Mouse (Mus musculus): Measurements from ENCODE around the gene Sntg2.

Gene Sntg2

DNA sequence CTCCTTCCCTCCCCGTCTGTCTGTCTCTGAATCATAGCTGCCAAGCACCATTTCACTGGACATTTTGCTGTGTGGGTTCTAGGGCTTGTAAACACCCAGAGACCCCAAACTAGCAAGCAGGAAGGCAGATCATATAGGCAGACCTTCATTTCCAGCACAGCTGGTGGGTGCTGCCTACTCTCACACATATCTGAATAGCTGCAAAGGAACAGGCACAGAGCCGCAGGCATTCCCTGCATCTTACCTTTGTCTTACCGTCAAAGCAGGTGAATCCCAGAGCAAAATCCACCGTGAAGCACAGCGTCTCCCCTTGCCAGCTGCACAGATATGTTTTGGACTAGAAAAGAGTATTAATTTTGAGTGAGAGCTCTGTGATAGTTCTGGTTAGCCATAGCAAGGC is 172.1 kb downstream of the Sntg2 start:
- no peak for DNase-seq (ENCODE audit: low spot score)

- no peak for DNase-seq (ENCODE audit: low spot score)
Observed at GRCm38 (mm10) chr12:30200621-30201020, 172.6 kb downstream of the Sntg2 start.

DNA sequence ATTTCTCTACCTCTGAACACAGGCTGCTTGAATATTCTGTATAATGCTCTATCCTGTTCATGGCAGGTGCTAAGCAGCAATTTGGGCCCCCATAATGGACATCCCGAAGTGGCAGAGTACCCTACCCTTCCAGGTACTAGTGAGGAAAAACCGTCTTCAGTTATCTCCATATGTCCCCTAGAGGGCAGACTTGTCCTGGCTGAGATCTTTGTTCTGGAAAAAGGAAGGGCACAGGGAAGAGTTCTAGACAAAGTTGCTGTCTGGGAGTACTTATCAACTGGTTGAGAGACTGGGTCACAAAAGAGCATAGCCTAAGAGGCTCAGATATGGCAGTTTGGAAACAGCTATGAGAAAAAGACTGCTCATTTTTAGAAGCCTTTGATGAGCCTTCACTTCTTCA is 173.4 kb downstream of the Sntg2 start:
- DNase-seq (ENCODE audit: low spot score), result no peak

- no peak for DNase-seq (ENCODE audit: low spot score)
Observed at GRCm38 (mm10) chr12:30198250-30198649, 174.9 kb downstream of the Sntg2 start.

- no peak for DNase-seq (ENCODE audit: low spot score)
Observed at GRCm38 (mm10) chr12:30181721-30182120, 191.5 kb downstream of the Sntg2 start.

DNA sequence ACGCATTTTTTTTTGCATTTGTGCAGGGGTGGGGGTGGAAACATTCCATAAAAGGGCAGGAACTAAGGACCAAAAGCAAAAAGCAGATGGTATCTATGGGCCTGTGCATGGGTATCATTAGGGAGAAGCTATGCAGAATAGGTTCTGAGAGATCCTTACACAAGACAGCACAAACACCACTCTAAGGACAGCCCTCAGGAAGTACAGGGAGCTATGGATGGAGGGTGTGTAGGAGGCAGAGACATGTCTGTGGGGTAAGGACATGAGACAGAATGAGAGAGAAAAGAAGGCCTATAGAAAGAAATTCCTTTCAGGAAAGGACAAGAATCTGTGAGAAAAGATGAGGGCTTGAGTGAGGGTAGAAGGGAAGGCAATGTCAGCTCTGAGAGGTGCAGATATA is 193.6 kb downstream of the Sntg2 start:
- no peak for DNase-seq (ENCODE audit: low spot score)

- no peak for DNase-seq (ENCODE audit: low spot score)
Observed at GRCm38 (mm10) chr12:30177966-30178365, 195.2 kb downstream of the Sntg2 start.

DNA sequence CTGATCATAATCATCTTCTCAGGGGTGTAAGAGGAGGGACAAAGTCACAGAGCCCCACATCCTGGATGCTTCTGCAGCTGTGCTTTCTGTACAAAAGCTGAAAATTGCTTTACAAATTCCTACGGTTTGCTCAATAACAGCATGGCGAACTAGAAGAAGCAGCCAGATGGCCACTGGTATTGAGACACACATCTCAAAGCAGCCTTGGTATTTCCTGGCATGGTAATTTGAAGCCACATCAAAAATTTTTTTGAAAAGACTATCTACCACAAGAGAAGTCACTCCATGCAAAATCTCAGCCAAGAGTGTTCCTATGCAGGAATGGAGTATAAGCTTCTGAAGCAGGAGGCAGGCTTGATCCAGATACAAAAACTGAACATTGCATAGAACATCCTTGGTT is 195.6 kb downstream of the Sntg2 start:
- DNase-seq (ENCODE audit: low spot score), result no peak

GRCm38 (mm10) chr12:30168491-30168890 is 204.7 kb downstream of the Sntg2 start:
- no peak for DNase-seq (ENCODE audit: low spot score)

DNA sequence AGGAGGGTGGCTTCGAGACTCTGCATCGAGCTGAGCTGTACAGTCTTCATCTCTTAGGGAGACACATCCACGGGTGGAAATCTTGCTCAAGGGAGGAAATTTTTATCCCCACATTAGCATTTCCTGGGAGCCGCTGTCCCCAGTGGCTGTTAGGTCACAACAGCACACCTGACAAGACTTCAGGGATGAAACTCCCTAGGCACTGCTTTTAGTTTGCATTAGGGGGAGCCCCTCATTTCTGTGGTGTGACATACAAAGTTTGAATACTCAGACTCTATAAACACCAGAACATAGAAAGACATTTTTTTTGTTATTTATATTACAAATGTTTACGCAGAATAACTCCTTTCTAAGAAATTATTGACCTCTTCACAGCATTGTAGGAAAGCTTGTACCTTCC is 208.6 kb downstream of the Sntg2 start:
- no peak for DNase-seq (ENCODE audit: low spot score)

- no peak for DNase-seq (ENCODE audit: low spot score)
Observed at GRCm38 (mm10) chr12:30164005-30164404, 209.2 kb downstream of the Sntg2 start.

- no peak for DNase-seq (ENCODE audit: low spot score)
Observed at GRCm38 (mm10) chr12:30161731-30162406, 211.3 kb downstream of the Sntg2 start.

GRCm38 (mm10) chr12:30160475-30160874 is 212.7 kb downstream of the Sntg2 start:
- DNase-seq (ENCODE audit: low spot score), result peak; percentile 55

DNA sequence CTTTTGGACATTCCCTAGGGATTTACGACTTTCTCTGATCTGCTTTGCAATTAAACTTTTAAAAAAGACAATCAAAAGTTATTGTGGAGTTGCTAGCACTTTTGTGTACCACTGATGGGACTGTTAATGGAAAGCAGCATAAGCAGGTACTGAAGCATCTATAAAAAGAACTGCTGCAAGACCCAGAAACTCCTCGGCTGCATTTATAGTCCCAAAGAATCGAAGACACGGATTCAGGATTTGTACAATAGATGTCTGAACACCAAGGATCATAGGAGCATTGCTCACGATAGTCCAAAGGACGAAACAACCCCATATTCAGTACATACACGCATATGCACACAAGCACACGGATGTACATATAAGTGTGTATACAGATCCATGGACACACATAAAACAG is 213.4 kb downstream of the Sntg2 start:
- no peak for DNase-seq (ENCODE audit: low spot score)

DNA sequence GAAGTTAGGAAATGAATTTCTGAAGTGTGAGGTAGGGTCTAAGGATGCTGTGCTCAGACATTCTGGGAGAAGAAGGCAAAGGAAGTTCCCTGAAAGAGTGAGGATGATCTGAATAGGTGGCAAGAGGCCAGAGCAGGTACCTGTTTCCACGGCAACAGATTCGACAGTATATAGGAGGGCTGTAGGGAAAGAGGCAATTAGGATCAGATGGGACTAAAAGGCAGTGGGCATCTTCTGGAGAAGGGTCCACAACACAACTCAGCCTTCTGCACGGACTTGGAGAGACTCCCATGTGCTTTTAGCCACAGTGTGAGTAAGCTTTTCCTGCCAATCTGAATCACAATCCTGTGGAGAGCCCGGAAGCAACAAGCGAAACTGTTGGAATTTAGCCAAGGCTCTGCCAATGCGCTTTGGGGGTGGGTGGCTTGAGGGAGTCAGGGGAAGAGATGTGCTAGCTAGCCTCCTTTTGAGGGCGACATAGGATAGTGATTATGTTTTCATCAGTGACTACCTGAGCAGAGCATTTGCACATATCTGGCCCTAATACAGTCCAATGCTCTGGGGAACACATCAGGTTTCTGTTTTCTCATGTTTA is 219.0 kb downstream of the Sntg2 start:
- no peak for DNase-seq (ENCODE audit: low spot score)

DNA sequence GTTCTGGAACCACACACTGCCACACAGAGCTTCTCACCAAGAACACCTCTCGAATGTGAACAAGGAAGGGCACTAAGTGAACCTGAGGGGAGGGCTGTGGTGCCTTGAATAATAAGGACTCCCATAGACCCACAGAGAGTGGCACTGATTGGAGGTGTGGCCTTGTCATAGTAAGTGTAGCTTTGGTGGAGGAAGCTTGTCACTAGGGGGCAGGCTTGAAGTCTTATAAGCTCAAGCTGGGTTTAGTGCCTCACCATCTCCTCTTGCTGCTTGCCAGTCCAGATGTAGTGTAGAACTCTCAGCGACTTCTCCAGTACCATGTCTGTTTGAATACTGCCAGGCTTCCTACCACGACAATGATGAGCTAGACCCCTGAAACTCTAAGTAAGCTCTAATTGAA is 231.1 kb downstream of the Sntg2 start:
- DNase-seq (ENCODE audit: low spot score), result peak; percentile 50

GRCm38 (mm10) chr12:30132524-30132923 is 240.7 kb downstream of the Sntg2 start, which contains the start of gene Tpo:
Tpo (minus strand) TSS chr12:30132624.
- no peak for DNase-seq (ENCODE audit: low spot score)

DNA sequence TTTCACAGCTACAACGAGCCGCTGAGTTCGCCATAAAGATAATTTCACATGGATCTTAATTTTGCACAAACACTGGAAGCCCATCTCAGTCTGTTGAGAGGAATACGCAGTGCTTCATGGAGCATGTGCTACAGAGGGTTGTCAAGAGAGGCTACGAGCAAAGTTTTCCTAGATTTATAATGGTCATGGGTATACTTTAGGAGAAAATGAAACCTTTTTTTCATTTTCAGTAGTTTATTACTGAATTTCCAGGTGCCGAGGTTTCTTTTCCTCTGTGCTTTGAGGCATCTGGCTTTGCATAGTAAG is 243.8 kb downstream of the Sntg2 start:
- DNase-seq (ENCODE audit: low spot score), result no peak

DNA sequence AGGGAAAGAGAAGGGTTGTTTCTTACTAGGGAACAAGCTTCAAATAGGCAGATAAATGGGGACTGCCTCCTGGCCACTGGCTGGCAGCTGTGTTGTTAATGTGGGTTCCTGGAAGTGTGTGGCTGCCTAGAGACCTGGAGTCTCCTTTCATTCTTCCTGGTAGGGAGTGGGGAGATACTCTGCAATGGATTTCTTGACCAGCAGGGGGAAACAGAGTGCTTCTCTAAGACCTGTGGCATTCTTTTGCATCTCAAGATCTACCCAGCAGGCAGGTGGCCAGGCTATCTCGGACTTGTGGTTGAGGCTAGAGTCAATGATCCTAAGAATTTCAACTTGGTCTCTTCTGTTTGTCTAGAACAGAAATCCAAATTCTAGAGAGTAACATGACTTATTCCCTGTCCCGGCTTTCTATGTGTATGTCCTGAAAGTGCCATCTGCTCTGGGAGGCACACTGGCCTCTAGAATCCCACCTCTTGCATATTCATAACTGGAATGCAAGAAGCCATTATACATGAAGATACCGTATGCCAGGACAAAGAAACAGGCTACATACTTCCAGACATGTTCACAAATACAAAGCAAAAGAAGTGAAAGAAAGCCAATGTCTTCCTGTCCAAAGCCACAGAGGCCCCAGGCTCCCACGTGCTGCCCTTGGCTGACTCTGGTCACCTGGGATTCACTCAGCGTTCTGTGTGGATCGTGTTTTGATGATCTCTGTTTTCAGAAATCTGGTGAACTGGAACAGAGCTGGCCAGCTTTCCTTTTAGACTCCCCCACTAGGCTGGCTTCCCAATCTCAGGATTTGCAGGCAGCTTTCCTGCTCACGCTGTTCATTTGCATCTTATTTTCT is 244.4 kb downstream of the Sntg2 start:
- peak; percentile 76 for DNase-seq (ENCODE audit: low spot score)

All from testis, postnatal 10 days (tissue).